Mouse (Mus musculus) adrenal gland, adult 18-20 months (tissue): Measurements from ENCODE around the gene Prame. TPM values are rescaled to one million over a fixed set of nuclear protein-coding genes. Genes with fewer than 3 reads are reported as not detected.
A peak's percentile ranks its signal among the peaks of the same experiment; 100 is the strongest.
"Not testable (repeated sequence)": the region's sequence is repeated elsewhere in the genome, so short reads cannot be mapped to it uniquely, and the experiment has no call there.

Experiments
- DNase-seq, 2 experiments: peaks; one replicate each; pipeline ENCODE4 v3.0.0; 2021 to 2022; ENCODE audit warnings: low spot score in 2 of 2
- long read RNA-seq, 2 experiments: library from polyadenylated mRNA; stranded (forward); transcript quantifications; one replicate each; pipeline ENCODE4 v2.0.0; 2021
- total RNA-seq, 2 experiments: library from RNA; stranded (reverse); gene quantifications; 1 replicate in 1 of 2; 2 replicates in 1 of 2; pipeline ENCODE4 v1.2.3; 2021

Prame gene
- not detected for total RNA-seq
- long read RNA-seq, experiment 1 = 0 reads
- long read RNA-seq, experiment 2 = 0 reads

DNA sequence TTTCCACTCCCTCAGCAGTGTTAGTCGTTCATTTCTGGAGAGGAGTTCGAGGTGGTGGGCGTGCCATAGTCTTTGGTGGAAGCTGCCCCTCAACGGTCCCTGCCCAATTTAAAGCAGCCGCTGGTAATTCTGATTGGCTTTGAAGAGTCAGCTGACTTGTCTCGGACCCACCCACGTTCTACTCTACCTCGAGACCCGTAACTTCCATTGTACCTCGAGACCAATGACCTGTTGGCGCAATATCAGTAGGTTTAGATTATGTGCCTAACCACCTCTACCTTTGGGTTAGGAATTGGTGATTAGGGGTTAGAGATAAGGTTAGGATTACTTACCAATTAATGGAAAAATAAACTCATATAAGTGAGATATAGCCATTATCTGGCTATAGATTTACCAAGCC is at the start of gene Prame:
Gene Prame, minus strand, starts transcription at position 101 of the 400 bp plus-strand sequence.
- DNase-seq = no peak

DNA sequence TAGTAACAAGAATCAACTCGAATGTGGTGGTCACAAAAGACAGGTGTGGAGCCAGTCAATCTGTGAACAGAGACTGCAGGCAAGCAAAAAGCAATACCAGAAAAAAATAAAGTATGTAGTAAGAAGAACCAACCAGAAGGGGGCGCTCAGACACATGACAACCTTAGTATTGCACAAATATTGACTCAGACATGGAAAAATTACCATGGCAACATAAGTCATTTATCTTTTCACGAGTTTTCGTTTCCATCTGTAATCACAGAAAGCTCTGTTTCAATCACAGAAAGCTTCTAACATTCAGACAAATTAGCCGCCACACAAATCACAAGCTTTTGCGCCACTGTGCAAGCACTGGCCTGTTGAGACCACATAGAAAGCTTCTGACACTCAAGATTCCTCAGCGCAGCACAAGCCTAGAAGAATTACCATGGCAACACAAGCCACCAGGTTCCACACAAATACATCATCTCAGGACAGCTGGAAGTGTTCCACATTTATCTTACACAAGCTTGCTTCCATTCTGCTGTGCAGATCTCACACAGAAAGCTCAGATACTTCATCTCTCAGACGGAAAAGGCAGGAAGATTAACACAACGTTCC is 24.8 kb upstream of the Prame start:
- peak; percentile 17 to 20 for DNase-seq

DNA sequence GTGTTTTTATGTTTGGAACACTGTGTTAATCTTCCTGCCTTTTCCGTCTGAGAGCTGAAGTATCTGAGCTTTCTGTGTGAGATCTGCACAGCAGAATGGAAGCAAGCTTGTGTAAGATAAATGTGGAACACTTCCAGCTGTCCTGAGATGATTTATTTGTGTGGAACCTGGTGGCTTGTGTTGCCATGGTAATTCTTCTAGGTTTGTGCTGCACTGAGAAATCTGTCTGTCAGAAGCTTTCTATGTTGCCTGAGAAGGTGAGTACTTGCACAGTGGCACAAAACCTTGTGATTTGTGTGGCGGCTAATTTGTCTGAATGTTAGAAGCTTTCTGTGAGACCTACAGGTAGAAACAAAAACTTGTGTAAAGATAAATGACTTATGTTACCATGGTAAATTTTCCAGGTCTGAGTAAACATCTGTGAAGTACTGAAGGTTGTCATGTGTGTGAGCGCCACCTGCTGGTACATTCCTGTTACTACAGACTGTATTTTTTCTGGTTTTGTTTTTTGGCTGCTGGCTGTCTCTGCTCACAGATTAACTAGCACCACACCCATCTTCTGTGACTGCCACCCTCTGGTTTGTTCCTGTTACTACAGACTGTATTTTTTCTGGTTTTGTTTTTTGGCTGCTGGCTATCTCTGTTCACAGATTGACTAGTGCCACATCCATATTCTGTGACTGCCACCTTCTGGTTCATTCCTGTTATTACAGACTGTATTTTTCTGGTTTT is 26.0 kb downstream of the Prame start:
- DNase-seq = peak in 1 of 2 experiments; percentile 21

DNA sequence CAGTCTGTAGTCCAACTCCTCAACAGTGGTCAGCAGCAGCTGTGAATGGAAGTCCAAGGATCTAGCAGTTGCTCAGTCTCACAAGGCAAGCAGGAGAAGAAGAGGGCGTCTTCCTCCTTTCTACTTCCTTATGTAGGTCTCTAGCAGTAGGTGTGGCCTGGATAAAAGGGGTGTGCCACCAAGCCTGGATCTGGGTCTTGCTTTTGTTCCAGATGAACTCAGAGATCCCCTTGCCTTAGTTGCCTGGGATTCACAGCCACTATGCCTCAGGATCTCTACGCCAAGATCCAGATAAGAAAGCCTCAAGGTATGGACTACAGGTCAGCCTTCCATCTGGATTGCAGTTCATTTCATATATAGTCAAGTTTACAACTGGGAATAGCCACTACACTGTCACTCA is 28.8 kb downstream of the Prame start, which contains the start of gene Nxf7:
Gene Nxf7, minus strand, starts transcription at position 101 of the 400 bp plus-strand sequence.
- DNase-seq = no peak

DNA sequence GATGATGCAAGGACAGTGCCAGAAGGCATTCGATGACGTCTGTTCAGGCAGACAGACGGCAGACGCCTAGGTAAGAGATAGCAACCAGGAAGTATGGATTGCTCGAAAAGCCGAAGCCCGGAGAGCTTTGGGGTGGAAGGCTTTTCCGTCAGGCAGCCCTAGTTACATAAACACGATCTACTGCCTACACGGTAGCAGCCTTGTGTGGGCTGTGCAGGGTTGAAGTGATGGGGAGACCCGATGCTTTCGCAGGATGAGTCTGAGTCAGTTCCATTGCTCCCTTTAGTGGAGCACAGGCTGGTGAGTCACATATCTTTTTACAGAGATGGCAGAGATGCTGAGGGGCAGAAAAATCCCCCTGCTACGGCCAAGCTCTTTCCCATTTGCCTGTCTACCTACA is 29.4 kb downstream of the Prame start:
- no peak for DNase-seq

DNA sequence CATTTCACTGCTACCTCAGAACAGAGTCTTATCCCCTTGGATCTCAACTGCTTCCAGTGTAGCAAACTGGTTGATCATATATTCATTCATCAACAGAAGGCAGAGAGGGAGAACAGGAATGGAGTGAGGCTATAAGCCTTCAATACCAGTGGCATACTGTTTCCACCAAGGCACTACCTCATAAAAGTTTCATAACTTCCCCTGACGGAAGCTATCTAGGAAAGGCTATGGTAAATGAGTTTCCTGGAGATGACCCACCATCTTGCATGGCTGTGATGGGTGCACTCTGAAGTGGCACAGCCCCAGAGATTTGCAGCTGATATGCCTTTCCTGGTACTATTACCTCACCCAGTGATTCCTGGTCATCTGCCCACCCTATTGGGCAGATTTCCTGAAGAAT is 51.1 kb downstream of the Prame start:
- no peak for DNase-seq

- not testable (repeated sequence) for DNase-seq
Measured at GRCm38 (mm10) chrX:135574958-135575628, 52.4 kb downstream of the Prame start.

DNA sequence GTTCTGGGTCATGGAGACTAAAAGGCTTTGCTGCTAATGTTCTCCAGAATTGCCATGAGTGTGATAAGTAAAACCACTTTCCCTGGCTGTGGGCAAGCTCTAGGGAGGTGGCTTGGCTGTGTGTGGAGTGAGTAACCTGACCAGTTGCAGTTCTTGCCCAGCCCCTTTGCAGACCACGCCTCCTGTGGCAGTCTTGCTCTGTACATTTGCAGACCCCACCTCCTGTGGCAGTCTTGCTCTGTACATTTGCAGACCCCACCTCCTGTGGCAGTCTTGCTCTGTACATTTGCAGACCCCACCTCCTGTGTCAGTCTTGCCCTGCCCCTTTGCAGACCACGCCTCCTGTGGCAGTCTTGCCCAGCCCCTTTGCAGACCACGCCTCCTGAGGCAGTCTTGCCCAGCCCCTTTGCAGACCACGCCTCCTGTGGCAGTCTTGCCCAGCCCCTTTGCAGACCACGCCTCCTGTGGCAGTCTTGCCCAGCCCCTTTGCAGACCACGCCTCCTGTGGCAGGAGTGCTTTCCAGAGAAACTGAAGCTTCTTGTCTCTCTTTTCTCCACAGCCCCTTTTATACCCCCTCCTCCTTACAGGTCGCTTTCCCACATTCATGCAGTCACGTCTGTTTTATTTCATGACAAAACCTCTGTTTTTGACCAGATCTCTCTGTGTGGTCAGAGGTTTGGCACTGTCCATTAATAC is 53.1 kb downstream of the Prame start:
- DNase-seq = not testable (repeated sequence)

DNA sequence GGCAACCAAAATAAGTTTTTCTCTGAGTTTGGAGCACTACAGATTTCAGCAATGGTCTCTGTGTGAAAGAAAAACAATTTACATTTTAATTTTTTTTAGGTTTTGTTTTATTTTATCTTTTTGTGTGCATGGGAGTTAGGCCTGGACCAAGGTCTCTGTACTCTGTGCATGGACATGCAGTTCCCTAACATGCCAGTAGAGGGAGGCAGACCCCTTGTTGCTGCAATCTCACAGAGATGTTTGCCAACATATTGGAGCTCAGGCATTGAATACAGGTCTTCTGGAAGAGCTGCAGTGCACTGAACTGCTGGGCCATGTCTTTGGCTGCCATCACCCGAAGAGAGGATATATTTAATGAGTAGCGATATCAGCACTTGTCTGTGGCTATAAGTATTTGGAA is 58.0 kb downstream of the Prame start:
- peak; percentile 20 to 60 for DNase-seq

- not testable (repeated sequence) for DNase-seq
Measured at GRCm38 (mm10) chrX:135564934-135565333, 62.6 kb downstream of the Prame start.

Other genes with a start within 250 kb of the Prame start
- not detected for gene Gm7903, start 193.9 kb downstream of the Prame start, total RNA-seq
- gene AV320801, start 133.1 kb downstream of the Prame start, total RNA-seq = not detected
- gene Nxf7, start 28.9 kb downstream of the Prame start, total RNA-seq = not detected
- gene Tcp11x2, start 66.1 kb upstream of the Prame start, total RNA-seq = not detected
- not detected for gene Tmsb15a, start 97.6 kb upstream of the Prame start, total RNA-seq
- 10 to 100 TPM in 1 of 2 experiments, 1 to 10 TPM in 1; 7.1 to 20.0 TPM for gene Armcx5, start 115.0 kb upstream of the Prame start, total RNA-seq
- gene Gprasp1, start 115.0 kb upstream of the Prame start, total RNA-seq = 100 to 1,000 TPM in 1 of 2 experiments, 10 to 100 TPM in 1; 83.7 to 124 TPM
- gene Bhlhb9, start 169.9 kb upstream of the Prame start, total RNA-seq = 10 to 100 TPM; 13.9 to 14.9 TPM
- gene Gprasp2, start 211.3 kb upstream of the Prame start, total RNA-seq = 10 to 100 TPM; 37.6 to 41.5 TPM